Mouse (Mus musculus): Measurements from ENCODE around the gene Stx6. TPM values are rescaled to one million over a fixed set of nuclear protein-coding genes. Genes with fewer than 3 reads are reported as not detected.

Stx6 gene
- polyA plus RNA-seq, 1 experiment from 2014 or later = 115 TPM

DNA sequence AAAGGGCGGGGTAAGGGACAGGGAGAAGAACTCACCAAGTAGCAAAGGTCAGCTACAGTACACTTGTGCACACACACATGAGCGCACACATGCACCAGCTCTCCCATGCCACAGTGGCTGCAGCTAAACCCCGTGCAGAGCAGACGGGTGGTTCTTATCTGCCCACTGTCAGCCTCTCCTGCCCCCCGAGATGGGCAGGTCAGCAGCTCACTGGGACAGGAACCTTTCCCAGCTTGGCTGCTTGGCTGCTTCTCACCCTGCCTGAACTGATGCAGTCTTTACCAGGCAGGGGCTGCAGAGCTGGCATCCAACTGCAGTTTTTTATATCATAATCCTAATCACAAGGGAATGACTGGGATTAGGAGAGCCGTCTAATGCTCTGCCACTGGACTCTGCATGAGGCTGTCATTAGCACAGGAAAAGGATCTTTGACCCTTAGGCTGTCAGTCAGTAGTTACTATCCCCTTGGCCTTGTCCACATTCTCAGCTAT is 94.2 kb downstream of the Stx6 start:
- Histone ChIP-seq H3K4me2 (no peak overlapping the region), H3K4me1 (no peaks in the 10 kb centered on the region), H3K9ac (no peak overlapping the region), H3K27me3 (no peaks in the 10 kb centered on the region), H3K4me3 (no peak overlapping the region), H3K9me3 (replicated peaks) (no peaks in the 10 kb centered on the region), H3K36me3 (ENCODE audit: poor library complexity, severe bottlenecking) (no peaks in the 10 kb centered on the region), H3K27ac (no peak overlapping the region)
- 62% methylated on average over 6 of the region's 6 CpGs for WGBS
- no peak for ATAC-seq

- Histone ChIP-seq H3K9ac (no peak overlapping the region), H3K9me3 (replicated peaks) (no peaks in the 10 kb centered on the region), H3K4me1 (no peaks in the 10 kb centered on the region), H3K36me3 (ENCODE audit: poor library complexity, severe bottlenecking) (no peaks in the 10 kb centered on the region), H3K27me3 (no peaks in the 10 kb centered on the region), H3K4me2 (no peak overlapping the region), H3K27ac (no peak overlapping the region), H3K4me3 (no peak overlapping the region)
- no peak for ATAC-seq
- 77% methylated on average over 12 of the region's 12 CpGs for WGBS
Observed at GRCm38 (mm10) chr1:155253126-155253525, 94.6 kb downstream of the Stx6 start.

GRCm38 (mm10) chr1:155254309-155254708 is 95.8 kb downstream of the Stx6 start:
- Histone ChIP-seq H3K27me3 (no peaks in the 10 kb centered on the region), H3K9ac (no peak overlapping the region), H3K9me3 (replicated peaks) (no peaks in the 10 kb centered on the region), H3K27ac (no peak overlapping the region), H3K4me3 (no peak overlapping the region), H3K36me3 (ENCODE audit: poor library complexity, severe bottlenecking) (no peaks in the 10 kb centered on the region), H3K4me1 (no peaks in the 10 kb centered on the region), H3K4me2 (no peak overlapping the region)
- 86% methylated on average over 8 of the region's 8 CpGs for WGBS
- ATAC-seq = no peak

Other genes starting within 250 kb of the Stx6 start
- 8.6 and 12.2 TPM in 2 replicates for gene Ier5, start 59.1 kb upstream of the Stx6 start, polyA plus RNA-seq (2015; fragmentation: Nextera tagmentation; extraction: Ambion mirVana)
- gene Mr1, start 11.9 kb upstream of the Stx6 start, polyA plus RNA-seq (2015; fragmentation: Nextera tagmentation; extraction: Ambion mirVana) = 0.50 and 0.52 TPM in 2 replicates
- 2.5 and 3.4 TPM in 2 replicates for gene BC034090, start 85.7 kb downstream of the Stx6 start, polyA plus RNA-seq (2015; fragmentation: Nextera tagmentation; extraction: Ambion mirVana)